Mouse (Mus musculus): ENCODE results near the gene Nans. TPM values are rescaled to one million over a fixed set of nuclear protein-coding genes. Genes with fewer than 3 reads are reported as not detected.

The Nans gene
- polyA plus RNA-seq, 1 experiment from 2014 or later, result 23.8 TPM

GRCm38 (mm10) chr4:46526798-46527557 is 37.9 kb downstream of the Nans start:
- ATAC-seq (peak; percentile 88), DNase-seq (peak; percentile 73)
- whole genome bisulfite sequencing (ENCODE audit: insufficient replicate concordance), result 39% methylated on average over 17 of the region's 17 CpGs
- Histone ChIP-seq H3K27ac (ENCODE audit: low read depth) (peak overlapping the region; percentile 92), H3K4me2 (ENCODE audit: low read depth, low read length) (peak overlapping the region; percentile 80), H3K36me3 (replicated peaks; ENCODE audit: insufficient read depth, low read length) (peaks cover 21% of the 10 kb centered on the region), H3K9me3 (ENCODE audit: low read length) (no peaks in the 10 kb centered on the region), H3K9ac (replicated peaks) (peak overlapping the region; percentile 65), H3K27me3 (ENCODE audit: insufficient read depth, low read length) (no peaks in the 10 kb centered on the region), H3K4me3 (ENCODE audit: low read depth, low read length) (peak overlapping the region; percentile 44), H3K4me1 (ENCODE audit: insufficient read depth) (peaks cover 30% of the 10 kb centered on the region)
- TF ChIP-seq EP300 (IDR thresholded peaks at IDR 0.05; ENCODE audit: low read depth) (peak; percentile 94), CTCF (IDR thresholded peaks at IDR 0.05; ENCODE audit: low read depth) (peak; percentile 73)

GRCm38 (mm10) chr4:46527558-46527926 is 38.5 kb downstream of the Nans start:
- H3K27me3 ChIP-seq (ENCODE audit: insufficient read depth, low read length), result no peaks in the 10 kb centered on the region
- peaks cover 30% of the 10 kb centered on the region for H3K4me1 ChIP-seq (ENCODE audit: insufficient read depth)
- H3K9ac ChIP-seq (replicated peaks), result peak overlapping the region; percentile 65
- peak overlapping the region; percentile 80 for H3K4me2 ChIP-seq (ENCODE audit: low read depth, low read length)
- peaks cover 20% of the 10 kb centered on the region for H3K36me3 ChIP-seq (replicated peaks; ENCODE audit: insufficient read depth, low read length)
- no peak for DNase-seq
- ATAC-seq, result peak; percentile 81
- WGBS (ENCODE audit: insufficient replicate concordance), result 12% methylated on average over 7 of the region's 7 CpGs
- H3K27ac ChIP-seq (ENCODE audit: low read depth), result peak overlapping the region; percentile 92
- no peaks in the 10 kb centered on the region for H3K9me3 ChIP-seq (ENCODE audit: low read length)
- TF ChIP-seq EP300 (IDR thresholded peaks at IDR 0.05; ENCODE audit: low read depth), result no peak
- no peak for TF ChIP-seq CTCF (IDR thresholded peaks at IDR 0.05; ENCODE audit: low read depth)
- peak overlapping the region; percentile 44 for H3K4me3 ChIP-seq (ENCODE audit: low read depth, low read length)

- DNase-seq (no peak), ATAC-seq (peak; percentile 58)
- Histone ChIP-seq H3K9me3 (ENCODE audit: low read length) (no peaks in the 10 kb centered on the region), H3K4me3 (ENCODE audit: low read depth, low read length) (no peak overlapping the region), H3K4me1 (ENCODE audit: insufficient read depth) (peaks cover 42% of the 10 kb centered on the region), H3K4me2 (ENCODE audit: low read depth, low read length) (peak overlapping the region; percentile 32), H3K9ac (replicated peaks) (no peak overlapping the region), H3K27ac (ENCODE audit: low read depth) (peak overlapping the region; percentile 87), H3K27me3 (ENCODE audit: insufficient read depth, low read length) (no peaks in the 10 kb centered on the region), H3K36me3 (replicated peaks; ENCODE audit: insufficient read depth, low read length) (peaks cover 7% of the 10 kb centered on the region)
- WGBS (ENCODE audit: insufficient replicate concordance), result 53% methylated on average over 7 of the region's 7 CpGs
- no peak for TF ChIP-seq EP300 (IDR thresholded peaks at IDR 0.05; ENCODE audit: low read depth)
- TF ChIP-seq CTCF (IDR thresholded peaks at IDR 0.05; ENCODE audit: low read depth), result no peak
Observed at GRCm38 (mm10) chr4:46529722-46530121, 40.7 kb downstream of the Nans start.

- Histone ChIP-seq H3K36me3 (replicated peaks; ENCODE audit: insufficient read depth, low read length) (peaks cover 7% of the 10 kb centered on the region), H3K27ac (ENCODE audit: low read depth) (no peak overlapping the region), H3K9me3 (ENCODE audit: low read length) (no peaks in the 10 kb centered on the region), H3K4me1 (ENCODE audit: insufficient read depth) (peaks cover 36% of the 10 kb centered on the region), H3K27me3 (ENCODE audit: insufficient read depth, low read length) (no peaks in the 10 kb centered on the region), H3K9ac (replicated peaks) (no peak overlapping the region), H3K4me2 (ENCODE audit: low read depth, low read length) (no peak overlapping the region), H3K4me3 (ENCODE audit: low read depth, low read length) (no peak overlapping the region)
- DNase-seq (no peak), ATAC-seq (no peak)
- TF ChIP-seq EP300 (IDR thresholded peaks at IDR 0.05; ENCODE audit: low read depth) (no peak), CTCF (IDR thresholded peaks at IDR 0.05; ENCODE audit: low read depth) (no peak)
- WGBS (ENCODE audit: insufficient replicate concordance), result 75% methylated on average over 2 of the region's 2 CpGs
Observed at GRCm38 (mm10) chr4:46532511-46532910, 43.5 kb downstream of the Nans start.

GRCm38 (mm10) chr4:46532926-46533325 is 43.9 kb downstream of the Nans start:
- no peak for DNase-seq
- 77% methylated on average over 7 of the region's 7 CpGs for WGBS (ENCODE audit: insufficient replicate concordance)
- TF ChIP-seq CTCF (IDR thresholded peaks at IDR 0.05; ENCODE audit: low read depth), result no peak
- TF ChIP-seq EP300 (IDR thresholded peaks at IDR 0.05; ENCODE audit: low read depth), result no peak
- H3K27ac ChIP-seq (ENCODE audit: low read depth), result no peak overlapping the region
- no peak overlapping the region for H3K4me3 ChIP-seq (ENCODE audit: low read depth, low read length)
- no peak overlapping the region for H3K4me2 ChIP-seq (ENCODE audit: low read depth, low read length)
- no peak for ATAC-seq
- H3K9ac ChIP-seq (replicated peaks), result no peak overlapping the region
- no peaks in the 10 kb centered on the region for H3K27me3 ChIP-seq (ENCODE audit: insufficient read depth, low read length)
- peaks cover 7% of the 10 kb centered on the region for H3K36me3 ChIP-seq (replicated peaks; ENCODE audit: insufficient read depth, low read length)
- no peaks in the 10 kb centered on the region for H3K9me3 ChIP-seq (ENCODE audit: low read length)
- H3K4me1 ChIP-seq (ENCODE audit: insufficient read depth), result peaks cover 35% of the 10 kb centered on the region

GRCm38 (mm10) chr4:46533934-46534720 is 45.1 kb downstream of the Nans start:
- Histone ChIP-seq H3K27ac (ENCODE audit: low read depth) (peak overlapping the region; percentile 83), H3K36me3 (replicated peaks; ENCODE audit: insufficient read depth, low read length) (peaks cover 7% of the 10 kb centered on the region), H3K4me2 (ENCODE audit: low read depth, low read length) (peak overlapping the region; percentile 75), H3K4me1 (ENCODE audit: insufficient read depth) (peaks cover 26% of the 10 kb centered on the region), H3K27me3 (ENCODE audit: insufficient read depth, low read length) (no peaks in the 10 kb centered on the region), H3K9me3 (ENCODE audit: low read length) (no peaks in the 10 kb centered on the region), H3K4me3 (ENCODE audit: low read depth, low read length) (peak overlapping the region; percentile 70), H3K9ac (replicated peaks) (peak overlapping the region; percentile 74)
- peak; percentile 58 for DNase-seq
- ATAC-seq, result no peak
- no peak for TF ChIP-seq EP300 (IDR thresholded peaks at IDR 0.05; ENCODE audit: low read depth)
- no peak for TF ChIP-seq CTCF (IDR thresholded peaks at IDR 0.05; ENCODE audit: low read depth)
- 15% methylated on average over 29 of the region's 29 CpGs for WGBS (ENCODE audit: insufficient replicate concordance)
